Mouse (Mus musculus): ENCODE measurements around the gene Fzr1.

GRCm38 (mm10) chr10:81418216-81419070 is 40.1 kb upstream of the Fzr1 start:
- TF ChIP-seq POU5F1 (IDR thresholded peaks at IDR 0.05; ENCODE audit: borderline replicate concordance, low read length) (no peak), CTCF (conservative IDR thresholded peaks at IDR 0.05; ENCODE audit: low read length) (no peak)
